Mouse (Mus musculus) embryonic facial prominence, embryonic 12.5 days (tissue): ENCODE results near the gene Scrg1. TPM values are rescaled to one million over a fixed set of nuclear protein-coding genes. Genes with fewer than 3 reads are reported as not detected.

Experiments used
- ATAC-seq: fragments of 200-750 bp; cut with Nextera tagmentation; 2 replicates; pipeline ENCODE4 v1.8.0; 2017; ENCODE audit not compliant: insufficient number of reproducible peaks, insufficient read depth, low FRiP score, low TSS enrichment
- H3K27ac ChIP-seq: fragments of 300-500 bp; sonication (generic); 2 replicates; pipeline ENCODE4 v1.5.1; 2016; ENCODE audit warnings: mild to moderate bottlenecking
- H3K27me3 ChIP-seq: fragments of 300-500 bp; sonication (generic); 2 replicates; pipeline ENCODE4 v1.6.1; 2016; ENCODE audit warnings: mild to moderate bottlenecking, moderate library complexity
- H3K36me3 ChIP-seq: fragments of 300-500 bp; sonication (generic); 2 replicates; pipeline ENCODE4 v1.6.1; 2016; ENCODE audit warnings: mild to moderate bottlenecking
- H3K4me1 ChIP-seq: fragments of 300-500 bp; sonication (generic); 2 replicates; pipeline ENCODE4 v1.6.1; 2016
- H3K4me2 ChIP-seq: fragments of 300-500 bp; sonication (generic); replicated peaks from 2 replicates; pipeline ENCODE4 v1.6.1; 2016; ENCODE audit warnings: mild to moderate bottlenecking, moderate library complexity
- H3K4me3 ChIP-seq: fragments of 300-500 bp; sonication (generic); 2 replicates; pipeline ENCODE4 v1.5.1; 2016; ENCODE audit warnings: mild to moderate bottlenecking
- H3K9ac ChIP-seq: fragments of 300-500 bp; sonication (generic); 2 replicates; pipeline ENCODE4 v1.6.1; 2016; ENCODE audit warnings: mild to moderate bottlenecking, moderate library complexity
- H3K9me3 ChIP-seq: fragments of 300-500 bp; sonication (generic); 2 replicates; pipeline ENCODE4 v1.6.1; 2016; ENCODE audit warnings: mild to moderate bottlenecking, moderate library complexity
- WGBS: fragments of 180-500 bp; shearing (Covaris S2); methylation state at CpG from one replicate; pipeline ENCODE4 v1.1.7; 2016; 5-methylcytosine and 5-hydroxymethylcytosine counted together
- polyA plus RNA-seq: library from polyadenylated mRNA; unstranded; fragments of >200 nt; fragmentation: Nextera tagmentation; extraction: Ambion mirVana; gene quantifications from 2 replicates; pipeline ENCODE4 v1.2.1, GENCODE M21; 2016

Scrg1 gene
- polyA plus RNA-seq, 1 experiment from 2014 or later = 3.2 TPM

DNA sequence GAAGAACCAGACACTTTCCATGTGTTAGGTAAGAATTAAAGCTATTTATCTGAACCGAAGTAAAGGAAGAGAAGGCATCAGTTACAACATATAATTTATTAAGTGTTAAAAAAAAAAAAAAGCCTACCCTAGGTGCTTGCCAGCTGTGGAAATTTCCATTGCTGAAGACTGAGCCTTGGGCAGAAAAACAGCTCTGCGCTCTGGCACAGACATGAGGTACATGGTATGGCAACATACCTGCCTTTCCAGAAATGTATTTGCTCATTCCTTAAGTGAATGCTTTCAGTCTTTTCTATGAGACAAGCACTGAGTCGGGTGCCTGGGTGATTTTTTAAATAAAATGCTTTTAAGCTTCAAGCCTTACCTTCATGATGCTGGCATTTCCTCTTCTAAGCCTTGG lies 2.2 kb downstream of the Scrg1 start:
- WGBS = 67% methylated on average over 3 of the region's 3 CpGs

DNA sequence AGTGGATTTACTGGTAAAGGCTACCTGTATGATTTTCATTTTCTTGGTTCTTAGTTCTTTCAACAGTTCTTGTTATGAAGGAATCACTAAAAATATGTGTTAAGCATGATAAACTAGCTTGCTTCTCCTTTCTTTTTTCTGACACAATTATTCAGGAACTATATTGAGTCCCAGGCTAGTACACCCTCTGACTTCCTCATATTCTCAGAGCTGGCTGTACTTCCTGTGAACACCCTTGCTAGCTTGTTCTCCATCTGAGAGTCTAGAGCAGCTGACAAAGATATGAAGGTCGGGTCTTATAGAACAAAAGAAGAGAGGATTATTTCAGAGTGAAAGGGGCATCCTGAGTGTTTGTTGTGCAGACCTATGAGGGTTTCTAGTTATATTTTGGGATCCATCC lies 7.1 kb downstream of the Scrg1 start:
- no peak overlapping the region for H3K4me3 ChIP-seq
- no peaks in the 10 kb centered on the region for H3K9me3 ChIP-seq
- H3K36me3 ChIP-seq = no peaks in the 10 kb centered on the region
- 41% methylated on average over 1 of the region's 1 CpGs for WGBS
- no peak overlapping the region for H3K9ac ChIP-seq
- no peaks in the 10 kb centered on the region for H3K27me3 ChIP-seq
- H3K4me1 ChIP-seq = no peaks in the 10 kb centered on the region
- no peak for ATAC-seq
- H3K27ac ChIP-seq = no peak overlapping the region
- no peak overlapping the region for H3K4me2 ChIP-seq

More for the DNA sequence above, 2.2 kb downstream of the Scrg1 start:
- no peak overlapping the region for H3K27ac ChIP-seq
- H3K27me3 ChIP-seq = no peaks in the 10 kb centered on the region
- no peaks in the 10 kb centered on the region for H3K36me3 ChIP-seq
- no peaks in the 10 kb centered on the region for H3K9me3 ChIP-seq
- H3K9ac ChIP-seq = no peak overlapping the region
- H3K4me3 ChIP-seq = no peak overlapping the region
- ATAC-seq = no peak
- no peak overlapping the region for H3K4me2 ChIP-seq
- H3K4me1 ChIP-seq = no peaks in the 10 kb centered on the region

DNA sequence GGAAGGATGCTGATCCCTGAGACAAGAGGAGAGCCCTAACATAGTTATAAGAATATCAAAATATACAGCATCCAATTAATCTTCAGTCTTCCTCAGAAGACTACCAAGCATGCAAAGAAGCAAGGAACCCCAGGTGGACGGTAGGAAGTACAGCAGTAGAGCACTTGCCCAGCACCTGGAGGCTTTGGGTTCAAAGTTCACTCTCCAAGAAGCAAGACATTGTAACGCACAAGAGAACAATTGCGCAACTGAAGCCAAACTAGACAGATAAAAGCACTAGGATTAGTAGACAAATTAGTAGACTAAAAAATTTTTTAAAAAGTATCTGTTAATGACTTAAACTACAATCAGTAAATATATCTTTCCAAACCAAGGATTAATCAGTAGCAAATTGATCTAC lies 8.0 kb downstream of the Scrg1 start:
- H3K4me2 ChIP-seq = no peak overlapping the region
- no peaks in the 10 kb centered on the region for H3K36me3 ChIP-seq
- no peak overlapping the region for H3K4me3 ChIP-seq
- no peak overlapping the region for H3K27ac ChIP-seq
- H3K27me3 ChIP-seq = no peaks in the 10 kb centered on the region
- no peaks in the 10 kb centered on the region for H3K4me1 ChIP-seq
- H3K9me3 ChIP-seq = no peaks in the 10 kb centered on the region
- 89% methylated on average over 3 of the region's 3 CpGs for WGBS
- no peak overlapping the region for H3K9ac ChIP-seq
- ATAC-seq = no peak

DNA sequence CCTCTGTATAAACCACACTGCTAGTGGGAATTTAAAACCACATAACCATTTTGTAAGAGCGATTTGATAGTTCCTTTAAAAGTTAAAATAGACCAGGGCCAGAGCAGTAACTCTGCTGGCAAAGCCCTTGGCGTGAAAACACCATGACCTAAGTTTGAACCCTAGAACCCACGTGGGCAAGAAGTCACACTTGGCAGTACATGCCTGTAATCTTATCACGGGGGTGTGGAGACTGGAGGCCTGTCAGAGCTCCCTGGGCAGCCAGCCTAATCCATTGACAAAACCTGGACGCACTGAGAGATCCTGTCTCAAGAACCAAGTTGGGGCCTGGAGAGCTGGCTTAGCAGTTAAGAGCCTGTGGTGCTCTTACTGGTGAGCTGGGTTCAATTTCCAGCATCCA lies 12.9 kb downstream of the Scrg1 start:
- H3K27me3 ChIP-seq = no peaks in the 10 kb centered on the region
- H3K4me3 ChIP-seq = no peak overlapping the region
- ATAC-seq = no peak
- H3K9me3 ChIP-seq = no peaks in the 10 kb centered on the region
- H3K9ac ChIP-seq = no peak overlapping the region
- 52% methylated on average over 5 of the region's 5 CpGs for WGBS
- no peak overlapping the region for H3K4me2 ChIP-seq
- no peaks in the 10 kb centered on the region for H3K4me1 ChIP-seq
- H3K27ac ChIP-seq = no peak overlapping the region
- H3K36me3 ChIP-seq = no peaks in the 10 kb centered on the region

DNA sequence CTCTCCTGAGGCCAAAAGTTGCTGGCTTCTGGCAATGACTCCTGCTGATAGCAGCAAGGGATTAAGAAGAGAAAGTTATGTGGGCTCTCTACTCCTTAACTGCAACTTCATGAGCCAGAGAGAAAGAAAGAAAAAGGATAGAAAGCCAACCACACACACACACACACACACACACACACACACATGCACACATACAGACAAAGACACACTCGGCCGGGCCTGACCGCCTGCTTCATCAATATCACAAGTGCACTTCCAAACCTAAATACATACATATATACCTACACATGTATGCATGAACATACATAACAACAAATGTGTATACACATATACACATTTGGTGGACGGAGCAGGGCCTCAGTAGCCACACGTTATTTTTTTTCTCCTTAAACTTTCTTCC lies 15.1 kb downstream of the Scrg1 start:
- Histone ChIP-seq H3K4me2 (no peak overlapping the region), H3K4me3 (no peak overlapping the region), H3K36me3 (no peaks in the 10 kb centered on the region), H3K9me3 (no peaks in the 10 kb centered on the region), H3K9ac (no peak overlapping the region), H3K27me3 (no peaks in the 10 kb centered on the region), H3K27ac (no peak overlapping the region), H3K4me1 (no peaks in the 10 kb centered on the region)
- no peak for ATAC-seq
- WGBS = 94% methylated on average over 5 of the region's 5 CpGs

DNA sequence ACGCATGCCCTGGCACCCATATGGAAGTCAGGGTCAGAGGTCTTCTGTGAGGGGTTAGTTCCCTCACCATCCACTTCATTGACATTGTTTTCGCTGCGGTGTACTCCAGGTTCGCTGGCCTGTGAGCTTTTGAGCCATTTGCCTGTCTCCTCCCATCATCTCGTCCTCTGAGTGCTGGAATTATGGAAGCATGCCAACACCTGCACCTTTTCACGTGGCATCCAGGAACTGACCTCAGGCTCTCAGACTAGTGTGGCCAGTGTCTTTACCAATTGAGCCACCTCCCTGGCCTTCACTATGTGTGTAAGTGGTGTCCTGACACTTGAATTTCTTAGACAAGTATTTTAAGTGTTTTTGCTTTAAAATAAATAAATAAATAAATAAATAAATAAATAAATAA lies 18.0 kb downstream of the Scrg1 start:
- no peaks in the 10 kb centered on the region for H3K4me1 ChIP-seq
- no peak overlapping the region for H3K4me3 ChIP-seq
- H3K27me3 ChIP-seq = no peaks in the 10 kb centered on the region
- no peaks in the 10 kb centered on the region for H3K36me3 ChIP-seq
- H3K9me3 ChIP-seq = no peaks in the 10 kb centered on the region
- no peak overlapping the region for H3K9ac ChIP-seq
- ATAC-seq = no peak
- H3K4me2 ChIP-seq = no peak overlapping the region
- H3K27ac ChIP-seq = no peak overlapping the region
- 71% methylated on average over 6 of the region's 6 CpGs for WGBS

DNA sequence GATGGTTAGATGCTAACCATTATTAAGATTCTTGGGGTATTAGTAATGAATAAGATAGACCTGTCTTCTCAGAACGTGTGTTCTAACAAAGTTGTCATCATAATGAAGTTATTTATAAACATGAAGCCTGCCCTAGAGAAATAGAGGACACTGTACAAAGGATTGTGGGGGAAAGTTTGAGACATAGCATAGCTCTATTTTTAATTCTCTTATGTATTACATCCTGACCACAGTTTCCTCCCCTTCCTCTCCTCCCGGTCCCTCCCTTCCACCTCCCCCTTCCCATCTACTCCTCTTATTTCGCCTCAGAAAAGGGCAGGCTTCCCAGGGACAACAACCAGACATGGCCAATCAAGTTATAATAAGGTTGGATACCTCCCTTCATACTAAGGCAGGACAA lies 22.7 kb downstream of the Scrg1 start:
- WGBS = 69% methylated on average over 3 of the region's 3 CpGs
- Histone ChIP-seq H3K9me3 (no peaks in the 10 kb centered on the region), H3K9ac (no peak overlapping the region), H3K4me2 (no peak overlapping the region), H3K27me3 (no peaks in the 10 kb centered on the region), H3K4me1 (no peaks in the 10 kb centered on the region), H3K27ac (no peak overlapping the region), H3K36me3 (peaks cover 20% of the 10 kb centered on the region), H3K4me3 (no peak overlapping the region)
- ATAC-seq = no peak

DNA sequence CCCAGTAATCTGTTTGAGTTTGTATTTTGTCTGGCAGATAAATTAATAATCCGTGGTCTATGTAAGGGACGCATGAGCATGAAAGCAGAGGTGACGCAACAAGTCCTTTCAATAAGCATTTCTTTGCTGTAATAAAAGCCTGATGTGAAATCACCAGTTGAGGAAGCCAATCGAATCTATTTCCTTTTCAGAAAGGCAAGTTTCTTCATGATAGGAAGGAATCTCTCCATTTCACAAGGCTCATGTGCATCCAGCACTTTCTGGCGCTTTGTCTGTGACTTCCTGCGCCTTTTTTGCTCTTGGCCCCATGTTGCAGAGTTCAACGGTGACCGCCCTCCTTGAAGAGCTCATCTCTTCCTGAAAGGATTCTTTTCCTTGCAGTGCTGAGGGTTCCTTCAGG lies 24.0 kb downstream of the Scrg1 start:
- 88% methylated on average over 8 of the region's 8 CpGs for WGBS
- no peaks in the 10 kb centered on the region for H3K4me1 ChIP-seq
- no peaks in the 10 kb centered on the region for H3K27me3 ChIP-seq
- H3K27ac ChIP-seq = no peak overlapping the region
- H3K9ac ChIP-seq = no peak overlapping the region
- no peak for ATAC-seq
- H3K9me3 ChIP-seq = no peaks in the 10 kb centered on the region
- H3K4me3 ChIP-seq = no peak overlapping the region
- peaks cover 22% of the 10 kb centered on the region for H3K36me3 ChIP-seq
- H3K4me2 ChIP-seq = no peak overlapping the region

DNA sequence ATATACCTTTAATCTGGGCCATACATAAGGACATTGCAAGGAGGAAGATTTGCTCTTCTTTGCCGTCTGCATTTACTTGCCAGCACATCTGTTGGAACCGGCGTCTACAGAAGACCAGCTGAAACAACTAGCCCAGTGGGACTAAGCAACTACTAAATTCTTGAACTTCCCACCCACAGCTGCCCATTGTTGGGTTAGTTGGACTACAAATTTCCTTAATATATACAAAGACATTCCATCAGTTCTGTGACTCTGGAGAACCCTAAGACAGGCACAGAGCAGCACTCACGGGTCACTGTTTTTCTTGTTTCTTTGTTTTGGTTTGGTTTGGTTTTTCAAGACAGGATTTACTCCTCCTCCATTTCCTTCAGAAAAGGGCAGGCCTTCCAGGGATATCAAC lies 24.9 kb downstream of the Scrg1 start:
- H3K4me3 ChIP-seq = no peak overlapping the region
- 69% methylated on average over 4 of the region's 4 CpGs for WGBS
- H3K9ac ChIP-seq = no peak overlapping the region
- peaks cover 22% of the 10 kb centered on the region for H3K36me3 ChIP-seq
- no peaks in the 10 kb centered on the region for H3K27me3 ChIP-seq
- no peak overlapping the region for H3K4me2 ChIP-seq
- peaks cover 5% of the 10 kb centered on the region for H3K4me1 ChIP-seq
- H3K27ac ChIP-seq = no peak overlapping the region
- ATAC-seq = no peak
- no peaks in the 10 kb centered on the region for H3K9me3 ChIP-seq

DNA sequence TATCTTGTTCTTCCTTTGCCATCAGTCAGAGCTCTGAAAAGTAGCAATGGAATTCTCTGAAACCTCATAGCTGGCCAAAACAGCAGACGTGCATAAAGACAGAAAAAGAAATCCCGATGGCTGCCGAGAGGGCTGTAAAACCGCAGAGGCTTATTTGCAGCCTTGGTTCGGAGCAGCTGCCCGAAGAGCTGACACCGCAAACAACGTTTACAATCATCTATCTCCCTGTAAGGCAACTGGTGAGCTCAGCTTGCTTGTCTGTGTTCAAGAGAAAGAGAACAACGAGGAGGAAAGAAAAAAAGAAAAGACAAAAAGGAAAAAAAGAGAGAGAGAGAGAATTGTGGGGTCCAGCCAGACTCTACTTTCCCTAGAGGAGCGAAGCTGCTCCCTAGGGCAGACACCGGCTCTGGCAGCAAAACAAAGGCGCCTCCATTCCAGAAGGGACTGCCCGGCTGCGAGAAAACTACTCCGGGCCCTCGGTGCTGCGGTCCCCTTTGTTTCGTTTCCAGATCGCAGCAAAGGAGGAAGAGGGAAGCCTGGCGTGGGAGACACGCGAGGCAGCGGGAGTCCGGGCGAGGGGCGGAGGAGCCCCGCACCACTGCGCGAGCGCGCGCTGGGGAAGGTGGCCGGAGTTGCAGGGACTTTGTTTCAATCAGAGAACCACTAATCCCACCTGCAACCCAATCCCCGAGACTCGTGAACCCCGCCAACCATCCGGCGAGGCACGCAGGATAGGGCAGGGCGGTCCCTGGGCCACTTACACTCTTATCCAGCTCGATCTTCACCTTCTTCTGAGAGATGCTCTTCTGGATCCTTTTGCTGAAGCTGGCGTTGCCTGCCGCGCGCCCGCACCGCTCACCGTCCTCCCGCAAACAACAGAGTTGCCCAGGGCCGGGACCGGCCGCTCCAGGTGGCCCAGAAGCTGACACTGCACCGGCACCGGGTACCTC lies 31.0 kb downstream of the Scrg1 start:
- Histone ChIP-seq H3K9me3 (no peaks in the 10 kb centered on the region), H3K27ac (peak overlapping the region; percentile 98)
- WGBS = under 1% methylated on average over 54 of the region's 54 CpGs

DNA sequence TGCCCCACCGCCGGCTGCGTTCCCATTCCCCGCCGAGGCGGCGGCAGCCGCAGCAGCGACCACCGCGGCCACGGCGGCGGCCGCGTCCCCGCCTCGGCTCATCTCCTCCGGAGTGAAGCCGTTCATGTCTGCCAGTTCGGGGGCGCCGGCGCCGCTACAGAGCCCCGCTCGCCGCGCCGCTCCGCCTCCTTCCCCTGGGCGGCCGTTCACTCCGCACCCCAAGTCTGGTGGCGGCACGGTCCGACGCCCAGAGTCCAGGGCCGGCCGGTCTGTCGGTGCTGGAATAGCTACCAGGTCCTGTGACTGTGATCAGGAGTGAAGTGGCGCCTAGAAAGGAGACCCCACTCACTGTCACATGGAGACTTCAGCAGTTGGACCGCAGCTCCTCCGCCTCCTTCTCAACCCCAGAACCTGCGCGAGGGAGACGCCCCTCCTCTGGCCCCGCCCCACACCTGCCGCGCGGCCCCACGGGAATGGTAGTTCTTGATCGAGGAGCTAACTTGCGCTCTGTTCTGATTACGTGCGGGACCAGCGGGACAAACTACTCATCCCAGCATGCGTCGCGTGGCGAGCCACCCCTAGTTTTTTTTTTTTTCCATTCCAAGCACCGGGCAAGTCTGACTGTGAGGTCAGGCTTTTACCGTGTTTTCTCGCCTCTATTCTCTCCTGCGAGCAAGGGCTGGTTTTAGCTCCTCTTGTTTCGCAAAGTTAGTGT lies 31.9 kb downstream of the Scrg1 start, which contains the start of gene Sap30:
Sap30 (minus strand) TSS at position 420 of the 715 bp plus-strand sequence.
- Histone ChIP-seq H3K9me3 (no peaks in the 10 kb centered on the region), H3K27me3 (no peaks in the 10 kb centered on the region), H3K4me3 (peak within 1 kb of the TSS; percentile 85), H3K4me1 (peaks cover 7% of the 10 kb centered on the region), H3K4me2 (peak within 1 kb of the TSS; percentile 68), H3K9ac (peak within 1 kb of the TSS; percentile 76), H3K27ac (peak within 1 kb of the TSS; percentile 98), H3K36me3 (peaks cover 6% of the 10 kb centered on the region)
- ATAC-seq = peak; percentile 95
- WGBS = under 1% methylated on average over 66 of the region's 66 CpGs

More for the DNA sequence above, 31.0 kb downstream of the Scrg1 start:
- H3K4me3 ChIP-seq = peak overlapping the region; percentile 85
- H3K27me3 ChIP-seq = no peaks in the 10 kb centered on the region
- H3K9ac ChIP-seq = peak overlapping the region; percentile 76
- peaks cover 13% of the 10 kb centered on the region for H3K36me3 ChIP-seq
- ATAC-seq = peak; percentile 64
- H3K4me1 ChIP-seq = peaks cover 7% of the 10 kb centered on the region
- peak overlapping the region; percentile 68 for H3K4me2 ChIP-seq
